Mouse (Mus musculus): ENCODE data around the gene Mrps16. TPM values are rescaled to one million over a fixed set of nuclear protein-coding genes. Genes with fewer than 3 reads are reported as not detected.
A peak's percentile ranks its signal among the peaks of the same experiment; 100 is the strongest.

Gene Mrps16
- total and polyA plus RNA-seq, 3 experiments = 112 to 132 TPM; not detected in 1

GRCm38 (mm10) chr14:20398864-20399263 is 5.4 kb upstream of the Mrps16 start:
- H3K27me3 ChIP-seq (ENCODE audit: control insufficient read depth in 1 of 2, insufficient read depth in 2 of 2, low read length in 2 of 2) = no peaks in the 10 kb centered on the region
- no peak overlapping the region for H3K4me3 ChIP-seq (ENCODE audit: control insufficient read depth in 1 of 2, insufficient read depth in 1 of 2, low read depth in 2 of 2, low read length in 2 of 2)
- TF ChIP-seq CTCF (IDR thresholded peaks at IDR 0.05 in 2 of 3, conservative IDR thresholded peaks at IDR 0.05 in 1 of 3; ENCODE audit: control insufficient read depth in 1 of 3, insufficient read depth in 1 of 3, low read depth in 2 of 3, low read length in 3 of 3, poor library complexity in 1 of 3, severe bottlenecking in 1 of 3) (peak; percentile 25 to 64 (median 61); a peak in 5 of 6 replicates), RAD21 (IDR thresholded peaks at IDR 0.05; ENCODE audit: low read depth, low read length) (peak; percentile 30), SMC3 (IDR thresholded peaks at IDR 0.05; ENCODE audit: low read depth, low read length) (peak; percentile 62), MAZ (IDR thresholded peaks at IDR 0.05; ENCODE audit: low read depth, low read length) (no peak)
- H3K79me2 ChIP-seq (ENCODE audit: control insufficient read depth, insufficient read depth, low read length, poor library complexity) = peaks cover 1% of the 10 kb centered on the region
- H3K27ac ChIP-seq (ENCODE audit: control insufficient read depth, low read depth, low read length) = no peak overlapping the region
- H3K9ac ChIP-seq (ENCODE audit: control insufficient read depth, low read depth, low read length, poor library complexity, severe bottlenecking) = no peak overlapping the region
- DNase-seq (ENCODE audit: low read depth, low spot score) = peak; percentile 43
- no peaks in the 10 kb centered on the region for H3K9me3 ChIP-seq (replicated peaks; ENCODE audit: insufficient read depth, low read length)
- peaks cover 0 to 10% of the 10 kb centered on the region in 2 experiments; a peak in 2 of 4 replicates for H3K36me3 ChIP-seq (ENCODE audit: control insufficient read depth in 1 of 2, insufficient read depth in 2 of 2, low read length in 2 of 2)
- H3K4me1 ChIP-seq (ENCODE audit: control insufficient read depth in 1 of 2, insufficient read depth in 2 of 2, low read length in 2 of 2) = peaks cover 4 to 9% of the 10 kb centered on the region in 2 experiments; a peak in 3 of 4 replicates

GRCm38 (mm10) chr14:20397220-20397619 is 3.8 kb upstream of the Mrps16 start:
- H3K27me3 ChIP-seq (ENCODE audit: control insufficient read depth in 1 of 2, insufficient read depth in 2 of 2, low read length in 2 of 2) = no peaks in the 10 kb centered on the region
- peaks cover 6 to 11% of the 10 kb centered on the region in 2 experiments; a peak in 3 of 4 replicates for H3K4me1 ChIP-seq (ENCODE audit: control insufficient read depth in 1 of 2, insufficient read depth in 2 of 2, low read length in 2 of 2)
- no peak overlapping the region for H3K9ac ChIP-seq (ENCODE audit: control insufficient read depth, low read depth, low read length, poor library complexity, severe bottlenecking)
- no peaks in the 10 kb centered on the region for H3K9me3 ChIP-seq (replicated peaks; ENCODE audit: insufficient read depth, low read length)
- TF ChIP-seq NELFE (IDR thresholded peaks at IDR 0.05; ENCODE audit: low read depth, low read length) = no peak
- TF ChIP-seq NRF1 (IDR thresholded peaks at IDR 0.05; ENCODE audit: insufficient read depth, low read depth, low read length, poor library complexity, severe bottlenecking) = no peak
- TF ChIP-seq MYC (IDR thresholded peaks at IDR 0.05; ENCODE audit: low read depth, low read length) = no peak
- no peak for TF ChIP-seq POLR2AphosphoS5 (IDR thresholded peaks at IDR 0.05; ENCODE audit: borderline replicate concordance, low read depth, low read length)
- no peak for TF ChIP-seq UBTF (IDR thresholded peaks at IDR 0.05; ENCODE audit: borderline replicate concordance, insufficient read depth, low read depth, low read length)
- TF ChIP-seq KAT2A (conservative IDR thresholded peaks at IDR 0.05; ENCODE audit: low read depth, low read length) = no peak
- TF ChIP-seq TAL1 (IDR thresholded peaks at IDR 0.05; ENCODE audit: low read length) = no peak
- peaks cover 0 to 11% of the 10 kb centered on the region in 2 experiments; a peak in 2 of 4 replicates for H3K36me3 ChIP-seq (ENCODE audit: control insufficient read depth in 1 of 2, insufficient read depth in 2 of 2, low read length in 2 of 2)
- H3K79me2 ChIP-seq (ENCODE audit: control insufficient read depth, insufficient read depth, low read length, poor library complexity) = peaks cover 9% of the 10 kb centered on the region
- H3K27ac ChIP-seq (ENCODE audit: control insufficient read depth, low read depth, low read length) = no peak overlapping the region
- no peak overlapping the region for H3K4me3 ChIP-seq (ENCODE audit: control insufficient read depth in 1 of 2, insufficient read depth in 1 of 2, low read depth in 2 of 2, low read length in 2 of 2)
- no peak for DNase-seq (ENCODE audit: low read depth, low spot score)

DNA sequence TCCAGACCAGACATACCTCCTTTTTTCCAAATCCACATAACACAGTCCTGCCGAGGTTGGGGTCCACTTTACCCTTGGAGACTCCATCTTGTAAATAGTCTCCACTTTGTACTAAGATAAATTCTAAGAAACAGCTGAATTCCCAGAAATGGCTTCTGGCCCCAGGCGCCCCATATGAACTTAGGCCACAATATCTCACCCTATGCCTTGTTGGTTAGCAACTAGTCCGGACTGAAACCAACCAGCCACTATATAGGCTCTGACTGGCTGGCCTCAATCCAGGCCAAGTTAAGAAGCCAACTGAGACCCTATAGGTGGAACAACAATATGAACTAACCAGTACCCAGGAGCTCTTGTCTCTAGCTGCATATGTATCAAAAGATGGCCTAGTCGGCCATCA is 1.1 kb downstream of the Mrps16 start:
- peaks cover 0 to 21% of the 10 kb centered on the region in 2 experiments; a peak in 3 of 4 replicates for H3K36me3 ChIP-seq (ENCODE audit: control insufficient read depth in 1 of 2, insufficient read depth in 2 of 2, low read length in 2 of 2)
- peak overlapping the region; percentile 17 to 46 for H3K4me3 ChIP-seq (ENCODE audit: control insufficient read depth in 1 of 2, insufficient read depth in 1 of 2, low read depth in 2 of 2, low read length in 2 of 2)
- peak overlapping the region; percentile 3; the same call in 1 of the 2 replicates for H3K27ac ChIP-seq (ENCODE audit: control insufficient read depth, low read depth, low read length)
- no peaks in the 10 kb centered on the region for H3K27me3 ChIP-seq (ENCODE audit: control insufficient read depth in 1 of 2, insufficient read depth in 2 of 2, low read length in 2 of 2)
- H3K79me2 ChIP-seq (ENCODE audit: control insufficient read depth, insufficient read depth, low read length, poor library complexity) = peaks cover 23% of the 10 kb centered on the region
- H3K4me1 ChIP-seq (ENCODE audit: control insufficient read depth in 1 of 2, insufficient read depth in 2 of 2, low read length in 2 of 2) = peaks cover 12 to 20% of the 10 kb centered on the region in 2 experiments; a peak in 3 of 4 replicates
- peak; percentile 70 for DNase-seq (ENCODE audit: low read depth, low spot score)
- H3K9me3 ChIP-seq (replicated peaks; ENCODE audit: insufficient read depth, low read length) = no peaks in the 10 kb centered on the region
- H3K9ac ChIP-seq (ENCODE audit: control insufficient read depth, low read depth, low read length, poor library complexity, severe bottlenecking) = peak overlapping the region; percentile 44
- TF ChIP-seq USF1 (IDR thresholded peaks at IDR 0.05; ENCODE audit: low read depth, low read length) (no peak), MAX (IDR thresholded peaks at IDR 0.05; ENCODE audit: low read length) (no peak), E2F4 (IDR thresholded peaks at IDR 0.05; ENCODE audit: borderline replicate concordance, low read depth, low read length) (no peak), CTCF (IDR thresholded peaks at IDR 0.05 in 2 of 3, conservative IDR thresholded peaks at IDR 0.05 in 1 of 3; ENCODE audit: control insufficient read depth in 1 of 3, insufficient read depth in 1 of 3, low read depth in 2 of 3, low read length in 3 of 3, poor library complexity in 1 of 3, severe bottlenecking in 1 of 3) (no peak), POLR2AphosphoS5 (IDR thresholded peaks at IDR 0.05; ENCODE audit: borderline replicate concordance, low read depth, low read length) (no peak), MXI1 (IDR thresholded peaks at IDR 0.05; ENCODE audit: low read depth, low read length) (no peak), ZC3H11A (IDR thresholded peaks at IDR 0.05; ENCODE audit: low read depth, low read length) (no peak), NELFE (IDR thresholded peaks at IDR 0.05; ENCODE audit: low read depth, low read length) (no peak), USF2 (IDR thresholded peaks at IDR 0.05; ENCODE audit: borderline replicate concordance in 1 of 2, insufficient read depth in 1 of 2, low read depth in 1 of 2, low read length in 2 of 2) (no peak), TBP (IDR thresholded peaks at IDR 0.05; ENCODE audit: low read depth, low read length) (no peak), CHD2 (IDR thresholded peaks at IDR 0.05; ENCODE audit: low read length) (no peak), MAFK (IDR thresholded peaks at IDR 0.05; ENCODE audit: borderline replicate concordance, low read depth, low read length) (no peak), ZMIZ1 (IDR thresholded peaks at IDR 0.05; ENCODE audit: low read depth, low read length) (no peak), TCF12 (IDR thresholded peaks at IDR 0.05; ENCODE audit: low read depth, low read length) (no peak), MYB (IDR thresholded peaks at IDR 0.05; ENCODE audit: low read depth, low read length) (no peak), HCFC1 (IDR thresholded peaks at IDR 0.05; ENCODE audit: low read depth, low read length) (no peak), POLR2AphosphoS2 (IDR thresholded peaks at IDR 0.05; ENCODE audit: low read length) (no peak)

Measured in MEL (cell line).